Mouse (Mus musculus): ENCODE results near the gene Adcyap1r1. TPM values are rescaled to one million over a fixed set of nuclear protein-coding genes. Genes with fewer than 3 reads are reported as not detected.

Gene Adcyap1r1
- total and polyA plus RNA-seq, 3 experiments, result 4.4 to 4.8 (median 4.5) TPM

- H3K27me3 ChIP-seq (ENCODE audit: control insufficient read depth, insufficient read depth, low read length), result no peaks in the 10 kb centered on the region
- no peaks in the 10 kb centered on the region for H3K79me2 ChIP-seq (replicated peaks; ENCODE audit: control insufficient read depth, insufficient read depth, low read length)
- no peak for DNase-seq
- no peak overlapping the region for H3K4me3 ChIP-seq
- H3K36me3 ChIP-seq (ENCODE audit: control insufficient read depth, insufficient read depth, low read length), result no peaks in the 10 kb centered on the region
- peaks cover 1% of the 10 kb centered on the region for H3K4me1 ChIP-seq (ENCODE audit: control insufficient read depth, insufficient read depth, low read length)
- intact Hi-C loops (cut with DNase I), result no loop called here
- no peak overlapping the region for H3K9ac ChIP-seq (ENCODE audit: low read depth, low read length)
- H3K27ac ChIP-seq, result no peak overlapping the region
- no peak for TF ChIP-seq POLR2A (IDR thresholded peaks at IDR 0.05; ENCODE audit: insufficient read depth, low read depth, low read length)
- TF ChIP-seq EP300 (IDR thresholded peaks at IDR 0.05; ENCODE audit: insufficient read depth, low read depth, low read length), result no peak
- TF ChIP-seq CTCF (IDR thresholded peaks at IDR 0.05), result no peak
Observed at GRCm38 (mm10) chr6:55432121-55432520, 19.7 kb upstream of the Adcyap1r1 start.

DNA sequence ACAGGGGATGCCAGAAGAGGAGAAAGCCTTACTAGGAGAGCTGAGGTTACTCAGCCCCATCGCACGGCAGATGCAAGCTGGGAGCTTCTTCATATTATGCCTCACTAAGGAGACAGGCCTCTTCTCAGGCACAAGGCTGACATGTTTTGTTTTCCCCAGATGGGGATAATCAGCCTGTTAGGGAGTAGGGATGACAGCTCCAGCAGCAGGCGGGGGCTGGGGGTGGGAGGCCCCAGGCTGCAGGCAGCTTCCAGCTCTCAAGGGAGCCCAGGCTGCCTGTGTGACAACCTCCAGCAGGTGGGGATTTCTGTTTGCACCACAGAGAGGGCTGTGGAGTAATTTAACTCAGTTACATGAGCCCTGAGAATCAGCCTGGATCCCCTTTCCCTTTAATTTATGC is 17.4 kb upstream of the Adcyap1r1 start:
- Histone ChIP-seq H3K9ac (ENCODE audit: low read depth, low read length) (no peak overlapping the region), H3K4me1 (ENCODE audit: control insufficient read depth, insufficient read depth, low read length) (peaks cover 1% of the 10 kb centered on the region), H3K79me2 (replicated peaks; ENCODE audit: control insufficient read depth, insufficient read depth, low read length) (no peaks in the 10 kb centered on the region), H3K4me3 (no peak overlapping the region), H3K36me3 (ENCODE audit: control insufficient read depth, insufficient read depth, low read length) (no peaks in the 10 kb centered on the region), H3K27me3 (ENCODE audit: control insufficient read depth, insufficient read depth, low read length) (no peaks in the 10 kb centered on the region), H3K27ac (no peak overlapping the region; the same call in 1 of the 2 replicates)
- DNase-seq, result peak; percentile 58 to 72
- TF ChIP-seq POLR2A (IDR thresholded peaks at IDR 0.05; ENCODE audit: insufficient read depth, low read depth, low read length) (no peak), CTCF (IDR thresholded peaks at IDR 0.05) (0 out of 2 replicates have a peak, but pooled peaks have one; percentile 12)
- intact Hi-C loops (cut with DNase I), result no loop called here
- WGBS, result 39% methylated on average over 3 of the region's 3 CpGs

DNA sequence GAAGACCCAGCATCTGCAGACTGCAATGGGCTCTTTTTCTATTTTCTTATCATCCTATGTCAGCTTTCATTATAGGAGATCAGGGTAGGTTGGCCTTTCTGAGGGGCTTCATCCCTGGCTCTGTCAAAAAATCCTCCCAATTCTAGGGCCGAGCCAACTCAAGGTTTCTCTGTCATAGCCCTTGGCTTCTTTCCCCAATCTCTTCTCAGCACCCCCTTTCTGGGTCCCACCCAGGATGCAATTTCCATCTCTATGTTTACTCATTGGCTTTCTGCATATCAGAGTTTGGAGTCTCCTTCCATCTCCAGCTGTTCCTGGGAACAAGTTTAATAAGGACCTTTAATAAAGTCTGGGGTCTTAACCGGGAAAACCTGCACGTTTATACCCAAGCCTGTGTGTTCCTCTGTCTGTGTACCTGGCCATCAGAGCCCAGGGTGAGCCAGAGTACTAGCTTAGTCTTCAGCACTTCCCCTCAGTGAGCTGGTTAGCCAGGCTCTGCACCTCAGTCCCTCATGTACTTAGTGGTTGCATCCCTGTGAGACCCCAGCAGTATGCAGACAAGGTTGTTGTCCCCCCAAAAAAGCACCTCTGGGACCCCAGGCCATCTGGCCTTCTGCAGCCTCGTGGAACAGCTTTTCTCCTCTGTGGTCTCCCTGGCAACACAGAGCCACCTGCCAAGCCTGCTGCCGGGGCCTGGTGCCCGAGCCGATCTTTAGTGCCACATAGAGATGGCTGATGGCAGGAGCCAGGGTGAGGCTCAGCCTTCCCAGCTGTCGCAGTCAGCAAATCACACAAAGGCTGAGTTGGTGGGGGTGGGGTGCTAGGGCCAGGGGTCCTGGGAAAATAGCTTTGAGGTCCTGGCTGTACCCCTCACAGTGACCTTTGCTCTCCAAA is 16.3 kb upstream of the Adcyap1r1 start:
- H3K4me1 ChIP-seq (ENCODE audit: control insufficient read depth, insufficient read depth, low read length), result peaks cover 1% of the 10 kb centered on the region
- no peak overlapping the region for H3K9ac ChIP-seq (ENCODE audit: low read depth, low read length)
- no peak for DNase-seq
- TF ChIP-seq POLR2A (IDR thresholded peaks at IDR 0.05; ENCODE audit: insufficient read depth, low read depth, low read length), result no peak
- no peak for TF ChIP-seq EP300 (IDR thresholded peaks at IDR 0.05; ENCODE audit: insufficient read depth, low read depth, low read length)
- no peak for TF ChIP-seq CTCF (IDR thresholded peaks at IDR 0.05)
- H3K27me3 ChIP-seq (ENCODE audit: control insufficient read depth, insufficient read depth, low read length), result no peaks in the 10 kb centered on the region
- H3K36me3 ChIP-seq (ENCODE audit: control insufficient read depth, insufficient read depth, low read length), result no peaks in the 10 kb centered on the region
- no peak overlapping the region for H3K4me3 ChIP-seq
- H3K79me2 ChIP-seq (replicated peaks; ENCODE audit: control insufficient read depth, insufficient read depth, low read length), result no peaks in the 10 kb centered on the region
- intact Hi-C loops (cut with DNase I), result no loop called here
- WGBS, result 75% methylated on average over 8 of the region's 8 CpGs
- H3K27ac ChIP-seq, result no peak overlapping the region

GRCm38 (mm10) chr6:55437919-55438318 is 13.9 kb upstream of the Adcyap1r1 start:
- intact Hi-C loops (cut with DNase I), result no loop called here
- WGBS, result 5% methylated on average over 3 of the region's 3 CpGs

GRCm38 (mm10) chr6:55438837-55439236 is 12.9 kb upstream of the Adcyap1r1 start:
- H3K4me3 ChIP-seq, result no peak overlapping the region
- no peaks in the 10 kb centered on the region for H3K27me3 ChIP-seq (ENCODE audit: control insufficient read depth, insufficient read depth, low read length)
- H3K36me3 ChIP-seq (ENCODE audit: control insufficient read depth, insufficient read depth, low read length), result no peaks in the 10 kb centered on the region
- DNase-seq, result no peak
- peaks cover 1% of the 10 kb centered on the region for H3K4me1 ChIP-seq (ENCODE audit: control insufficient read depth, insufficient read depth, low read length)
- intact Hi-C loops (cut with DNase I), result no loop called here
- H3K79me2 ChIP-seq (replicated peaks; ENCODE audit: control insufficient read depth, insufficient read depth, low read length), result no peaks in the 10 kb centered on the region
- H3K9ac ChIP-seq (ENCODE audit: low read depth, low read length), result no peak overlapping the region
- no peak overlapping the region for H3K27ac ChIP-seq
- 25% methylated on average over 2 of the region's 2 CpGs for whole genome bisulfite sequencing
- TF ChIP-seq CTCF (IDR thresholded peaks at IDR 0.05) (no peak), EP300 (IDR thresholded peaks at IDR 0.05; ENCODE audit: insufficient read depth, low read depth, low read length) (no peak), POLR2A (IDR thresholded peaks at IDR 0.05; ENCODE audit: insufficient read depth, low read depth, low read length) (no peak)

More at GRCm38 (mm10) chr6:55437919-55438318, 13.9 kb upstream of the Adcyap1r1 start:
- no peak overlapping the region for H3K4me3 ChIP-seq
- no peak overlapping the region for H3K9ac ChIP-seq (ENCODE audit: low read depth, low read length)
- H3K36me3 ChIP-seq (ENCODE audit: control insufficient read depth, insufficient read depth, low read length), result no peaks in the 10 kb centered on the region
- H3K79me2 ChIP-seq (replicated peaks; ENCODE audit: control insufficient read depth, insufficient read depth, low read length), result no peaks in the 10 kb centered on the region
- no peaks in the 10 kb centered on the region for H3K27me3 ChIP-seq (ENCODE audit: control insufficient read depth, insufficient read depth, low read length)
- no peak for DNase-seq
- TF ChIP-seq POLR2A (IDR thresholded peaks at IDR 0.05; ENCODE audit: insufficient read depth, low read depth, low read length) (no peak), CTCF (IDR thresholded peaks at IDR 0.05) (no peak), EP300 (IDR thresholded peaks at IDR 0.05; ENCODE audit: insufficient read depth, low read depth, low read length) (no peak)
- no peak overlapping the region for H3K27ac ChIP-seq
- peaks cover 1% of the 10 kb centered on the region for H3K4me1 ChIP-seq (ENCODE audit: control insufficient read depth, insufficient read depth, low read length)

Measured in heart, adult 2 months (tissue).